Mouse (Mus musculus) testis, postnatal 10 days (tissue): ENCODE measurements around the gene Rora.

Experiments
- DNase-seq: peaks from one replicate; pipeline ENCODE4 v3.0.0; 2021; ENCODE audit warnings: low spot score

Rora gene

GRCm38 (mm10) chr9:69229935-69230334 is 576.3 kb downstream of the Rora start:
- no peak for DNase-seq

GRCm38 (mm10) chr9:69234526-69234925 is 580.9 kb downstream of the Rora start:
- DNase-seq, result no peak

GRCm38 (mm10) chr9:69237316-69237715 is 583.7 kb downstream of the Rora start:
- DNase-seq, result no peak

GRCm38 (mm10) chr9:69242538-69242937 is 589.0 kb downstream of the Rora start:
- DNase-seq, result no peak

GRCm38 (mm10) chr9:69243626-69244025 is 590.0 kb downstream of the Rora start:
- DNase-seq, result no peak

- no peak for DNase-seq
Measured at GRCm38 (mm10) chr9:69246225-69246624, 592.6 kb downstream of the Rora start.

GRCm38 (mm10) chr9:69249586-69249985 is 596.0 kb downstream of the Rora start:
- DNase-seq, result no peak

GRCm38 (mm10) chr9:69250326-69250725 is 596.7 kb downstream of the Rora start:
- no peak for DNase-seq

GRCm38 (mm10) chr9:69258506-69258905 is 604.9 kb downstream of the Rora start:
- DNase-seq, result no peak

GRCm38 (mm10) chr9:69259382-69259781 is 605.8 kb downstream of the Rora start:
- peak; percentile 61 for DNase-seq

- DNase-seq, result no peak
Measured at GRCm38 (mm10) chr9:69265151-69265550, 611.6 kb downstream of the Rora start.

GRCm38 (mm10) chr9:69270374-69270773 is 616.8 kb downstream of the Rora start:
- DNase-seq, result no peak

- no peak for DNase-seq
Measured at GRCm38 (mm10) chr9:69270931-69271330, 617.3 kb downstream of the Rora start.

GRCm38 (mm10) chr9:69272884-69273283 is 619.3 kb downstream of the Rora start:
- no peak for DNase-seq

- DNase-seq, result no peak
Measured at GRCm38 (mm10) chr9:69274766-69275485, 621.3 kb downstream of the Rora start.

GRCm38 (mm10) chr9:69277256-69277655 is 623.7 kb downstream of the Rora start:
- no peak for DNase-seq

GRCm38 (mm10) chr9:69285011-69285410 is 631.4 kb downstream of the Rora start:
- no peak for DNase-seq

GRCm38 (mm10) chr9:69288113-69288512 is 634.5 kb downstream of the Rora start:
- DNase-seq, result no peak

- no peak for DNase-seq
Measured at GRCm38 (mm10) chr9:69288586-69288985, 635.0 kb downstream of the Rora start.

GRCm38 (mm10) chr9:69289056-69290017 is 635.8 kb downstream of the Rora start:
- DNase-seq, result peak; percentile 79

GRCm38 (mm10) chr9:69290018-69290880 is 636.7 kb downstream of the Rora start:
- peak; percentile 52 for DNase-seq

GRCm38 (mm10) chr9:69290881-69291450 is 637.4 kb downstream of the Rora start:
- DNase-seq, result peak; percentile 44
